Mouse (Mus musculus): ENCODE measurements at regions not wholly inside any gene's neighbourhood (a gene's known extent, or its start where the extent isn't known, plus 50 kb on each side); places are given as distances from the start of the nearest gene placed in this dataset.

GRCm38 (mm10) chr4:34226089-34226840 is 176.3 kb upstream of the Spaca1 start:
- no peak for DNase-seq (ENCODE audit: low spot score)

DNA sequence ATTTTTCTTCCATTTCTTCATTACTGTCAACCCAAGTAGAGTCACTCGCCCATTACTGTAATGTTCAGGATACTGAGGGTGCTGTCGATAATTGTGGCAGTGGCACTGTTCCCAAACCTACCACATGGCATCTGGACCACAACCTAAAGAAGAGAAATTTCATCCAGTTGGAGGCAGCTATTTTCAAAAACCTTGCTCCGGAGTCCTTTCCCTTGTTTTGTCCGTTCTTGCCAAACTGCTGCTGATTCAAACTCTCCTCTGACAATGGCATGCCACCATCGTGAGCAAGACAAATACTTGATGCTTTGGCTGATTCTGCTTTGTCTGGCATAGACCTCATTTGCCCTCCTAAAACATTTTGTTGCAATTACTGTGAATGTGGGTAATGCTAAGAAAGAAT is 176.9 kb upstream of the Spaca1 start:
- no peak for DNase-seq (ENCODE audit: low spot score)

- DNase-seq (ENCODE audit: low spot score) = no peak
Observed at GRCm38 (mm10) chr4:34227611-34228010, 177.6 kb upstream of the Spaca1 start.

GRCm38 (mm10) chr4:34231270-34231669 is 181.3 kb upstream of the Spaca1 start:
- peak; percentile 86 for DNase-seq (ENCODE audit: low spot score)

- DNase-seq (ENCODE audit: low spot score) = no peak
Observed at GRCm38 (mm10) chr4:34234204-34234603, 184.2 kb upstream of the Spaca1 start.

DNA sequence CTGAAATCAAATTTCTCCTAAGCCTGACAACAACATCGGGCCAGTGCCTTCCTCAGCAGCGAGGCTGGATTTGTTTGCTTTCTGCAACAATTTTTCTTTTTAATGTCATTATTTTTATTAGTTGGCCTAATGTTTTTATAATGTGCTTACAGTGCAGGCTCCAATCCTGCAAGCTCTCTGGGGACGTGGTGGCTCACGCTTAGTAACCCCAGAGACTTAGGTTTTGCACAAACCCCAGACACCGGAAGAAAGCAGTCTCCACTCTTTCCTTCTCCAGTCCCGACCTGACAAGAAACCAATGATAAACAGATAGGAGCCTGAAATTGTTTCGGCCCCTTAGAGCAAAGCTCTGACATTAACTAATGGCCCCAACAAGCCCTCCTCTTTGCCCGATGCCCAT is 184.7 kb upstream of the Spaca1 start:
- DNase-seq (ENCODE audit: low spot score) = no peak

- no peak for DNase-seq (ENCODE audit: low spot score)
Observed at GRCm38 (mm10) chr4:34237791-34238190, 187.8 kb upstream of the Spaca1 start.

GRCm38 (mm10) chr4:34239624-34240023 is 189.6 kb upstream of the Spaca1 start:
- peak; percentile 10 for DNase-seq (ENCODE audit: low spot score)

- no peak for DNase-seq (ENCODE audit: low spot score)
Observed at GRCm38 (mm10) chr4:34241060-34241571, 191.1 kb upstream of the Spaca1 start.

- DNase-seq (ENCODE audit: low spot score) = no peak
Observed at GRCm38 (mm10) chr4:34241673-34242072, 191.7 kb upstream of the Spaca1 start.

DNA sequence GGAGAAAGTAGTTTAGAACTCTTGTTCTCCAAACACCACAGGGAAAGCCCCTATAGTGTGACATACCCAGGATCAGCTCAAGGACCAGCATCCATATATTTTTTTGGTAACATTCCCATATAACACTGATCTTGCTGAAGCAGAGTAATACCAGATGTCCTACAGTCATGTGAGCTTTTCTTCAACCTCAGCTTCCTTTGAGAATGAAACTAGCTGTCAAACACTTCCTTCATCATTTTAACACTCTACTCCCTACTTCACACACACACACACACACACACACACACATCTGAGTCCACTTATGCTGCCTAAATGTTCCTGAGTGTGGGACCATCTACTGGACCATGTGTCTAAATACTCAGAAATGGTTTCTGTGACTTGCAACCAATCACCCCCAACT is 209.5 kb upstream of the Spaca1 start:
- DNase-seq (ENCODE audit: low spot score) = no peak

DNA sequence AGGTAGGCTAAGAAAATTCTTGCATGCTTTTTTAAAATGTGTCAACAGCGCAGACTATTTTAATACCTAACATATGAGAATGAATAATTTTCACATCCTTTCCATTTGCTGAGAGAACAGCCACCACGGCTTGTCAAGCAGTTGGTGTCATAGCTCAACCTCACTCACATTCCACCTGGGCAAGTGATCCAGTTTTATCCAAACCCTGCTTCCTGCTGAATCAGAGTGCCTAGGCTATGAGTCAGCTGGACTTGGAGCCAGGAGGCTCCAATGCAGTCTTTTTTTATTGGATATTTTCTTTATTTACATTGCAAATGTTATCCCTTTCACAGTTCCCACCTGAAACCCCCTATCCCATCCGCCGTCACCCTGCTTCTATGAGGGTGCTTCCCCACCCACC is 210.5 kb upstream of the Spaca1 start:
- no peak for DNase-seq (ENCODE audit: low spot score)

DNA sequence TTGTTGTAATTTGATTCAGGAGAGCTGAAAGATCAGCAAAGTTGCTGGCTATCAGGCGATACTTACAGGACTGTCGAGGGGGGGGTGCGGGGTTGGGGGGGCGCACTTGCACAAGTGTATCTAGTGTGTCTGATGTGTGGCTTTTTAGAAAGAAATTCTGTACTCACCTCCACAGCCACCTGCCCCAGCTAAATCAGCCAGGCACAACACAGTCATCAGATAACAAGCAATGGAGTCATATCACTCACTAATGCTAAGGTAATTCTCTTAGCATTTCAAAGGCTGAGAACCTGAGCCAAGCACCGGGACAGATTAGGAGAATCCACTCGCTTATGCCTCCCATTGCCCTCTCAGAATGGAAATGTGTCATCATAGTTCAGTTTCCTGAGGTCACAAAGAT is 211.8 kb upstream of the Spaca1 start:
- no peak for DNase-seq (ENCODE audit: low spot score)

- no peak for DNase-seq (ENCODE audit: low spot score)
Observed at GRCm38 (mm10) chr4:34264431-34264830, 214.4 kb upstream of the Spaca1 start.

- no peak for DNase-seq (ENCODE audit: low spot score)
Observed at GRCm38 (mm10) chr4:34274316-34274715, 224.3 kb upstream of the Spaca1 start.

DNA sequence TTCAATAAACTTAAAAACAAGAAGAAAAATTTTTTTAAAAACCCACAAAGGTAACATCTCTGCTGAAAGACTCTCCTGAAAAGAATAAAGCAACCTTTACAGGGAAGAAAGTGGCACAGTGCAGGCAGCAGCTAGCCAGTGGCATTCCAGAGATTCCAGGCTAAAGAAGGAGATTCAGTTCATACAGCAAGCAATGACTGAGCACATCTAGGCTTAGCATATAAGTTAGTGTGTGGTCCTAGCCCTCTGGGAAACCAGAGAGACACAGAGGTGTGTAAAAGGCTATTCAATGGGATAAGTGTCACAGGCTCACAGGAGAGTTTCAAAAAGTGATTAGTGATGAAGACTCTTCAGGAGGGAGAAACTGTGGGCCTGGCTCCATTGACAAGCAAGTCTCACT is 225.4 kb upstream of the Spaca1 start:
- no peak for DNase-seq (ENCODE audit: low spot score)

DNA sequence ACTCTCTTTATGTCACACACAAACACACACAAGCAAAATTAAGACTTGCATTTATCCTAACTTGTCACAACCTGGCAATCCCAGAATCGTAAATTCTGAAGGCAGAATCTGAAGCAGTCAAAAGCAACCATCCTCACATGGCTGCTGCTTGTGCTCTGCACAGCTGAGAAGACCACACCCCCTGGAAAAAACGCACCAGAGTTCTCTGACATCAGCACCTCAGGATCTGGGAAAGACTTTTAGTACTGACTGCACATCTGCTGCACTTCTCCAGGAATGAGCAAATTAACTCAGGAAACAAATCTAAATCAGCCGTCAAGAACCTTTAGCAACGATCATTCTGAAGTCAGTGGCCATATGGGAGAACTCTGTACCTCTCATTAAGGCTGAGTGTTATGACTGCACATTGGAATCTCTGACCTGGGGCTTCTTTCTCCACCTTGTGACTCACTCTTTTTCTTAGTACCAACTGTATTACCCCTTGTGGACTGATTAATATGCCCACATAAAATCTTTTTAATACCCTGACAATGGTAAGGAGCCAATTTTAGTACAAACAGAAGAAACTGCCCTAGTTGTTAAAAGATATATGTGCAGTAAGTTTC is 248.1 kb upstream of the Akirin2 start:
- DNase-seq (ENCODE audit: low spot score) = no peak

- peak; percentile 14 for DNase-seq (ENCODE audit: low spot score)
Observed at GRCm38 (mm10) chr4:34308921-34309563, 241.7 kb upstream of the Akirin2 start.

DNA sequence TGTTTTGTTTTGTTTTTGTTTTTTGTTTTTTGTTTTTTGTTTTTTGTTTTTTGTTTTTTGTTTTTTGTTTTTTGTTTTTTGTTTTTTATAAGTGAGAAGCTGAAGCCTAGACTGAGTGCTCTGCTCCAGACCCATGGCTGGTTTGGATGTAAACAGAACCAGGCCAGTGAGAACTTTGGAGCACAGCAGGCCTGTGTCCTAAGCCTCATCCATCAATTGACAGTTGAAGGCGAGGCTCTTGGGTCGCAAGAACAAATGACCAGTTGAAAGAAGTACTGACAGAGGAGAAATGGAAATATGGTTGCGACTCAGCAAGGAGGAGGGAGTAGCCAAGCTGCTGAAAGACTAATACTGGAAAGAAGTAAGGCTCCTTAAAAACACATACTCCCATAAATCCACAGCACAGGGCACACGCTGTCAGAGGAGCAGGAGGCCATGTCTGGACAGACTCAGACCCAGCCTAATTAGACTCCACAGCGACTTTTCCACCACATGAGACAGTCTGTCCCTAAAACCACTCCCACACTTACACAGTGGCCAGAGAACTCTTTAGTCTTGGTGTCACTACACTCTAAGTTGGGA is 240.6 kb upstream of the Akirin2 start:
- DNase-seq (ENCODE audit: low spot score) = no peak

- no peak for DNase-seq (ENCODE audit: low spot score)
Observed at GRCm38 (mm10) chr4:34315848-34316247, 234.9 kb upstream of the Akirin2 start.

DNA sequence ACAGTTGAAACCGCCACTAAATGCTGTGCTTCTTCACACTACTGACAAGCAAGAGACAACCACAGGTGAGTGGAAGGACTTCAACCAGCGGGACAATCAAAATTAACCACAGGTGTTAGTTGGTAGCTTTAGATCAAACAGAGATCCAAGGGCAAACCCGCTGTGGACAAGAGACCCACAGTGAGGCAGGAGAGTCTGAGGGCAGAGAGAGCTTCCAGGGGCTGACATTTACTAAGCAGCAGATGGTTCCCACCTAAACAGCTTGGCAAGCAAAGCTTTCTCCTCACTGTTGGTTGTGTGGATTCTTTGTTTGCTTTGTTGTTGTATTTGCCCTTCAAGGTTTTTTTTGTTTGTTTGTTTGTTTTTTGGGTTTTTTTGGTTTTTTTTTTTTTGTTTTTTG is 227.9 kb upstream of the Akirin2 start:
- DNase-seq (ENCODE audit: low spot score) = no peak

- DNase-seq (ENCODE audit: low spot score) = no peak
Observed at GRCm38 (mm10) chr4:34328151-34328785, 222.5 kb upstream of the Akirin2 start.
